ENCODE assay signal across 12 mouse cellular contexts in the genomic region with DNA sequence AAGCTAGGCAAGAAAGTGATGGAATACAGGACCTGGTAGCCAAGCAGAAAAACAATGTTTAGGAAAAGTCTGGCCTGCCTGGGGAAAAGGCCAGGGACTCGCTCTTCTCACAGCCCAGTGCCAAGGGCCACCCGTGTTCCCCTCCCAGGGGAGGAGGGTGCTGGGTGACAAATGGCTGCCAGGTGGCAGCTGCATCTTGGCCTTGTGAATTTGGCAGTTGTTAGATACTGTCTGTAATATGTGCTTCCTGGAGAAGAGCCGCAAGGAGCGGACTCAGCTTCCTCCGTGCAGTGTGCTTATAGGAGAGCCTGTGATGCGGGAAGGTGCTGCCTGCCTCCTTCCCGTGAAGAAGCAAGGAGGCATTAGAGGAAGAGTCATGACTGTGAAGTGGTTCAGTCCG.
DNase-seq lines count a peak whose midpoint lies in the region; ATAC-seq and TF ChIP-seq lines count a peak whose summit lies in the region.
"Had no signal": no experiment of that assay in that cellular context is flagged by ENCODE, and none has a peak within 500 bp of the region (broad histone marks: within the 10 kb centered on the region; RNA-seq: fewer than 3 reads in every experiment).

No protein-coding gene starts in this region.

- no peak overlapping the region for H3K9ac ChIP-seq in heart, embryonic 12.5 days
- H3K9ac ChIP-seq in intestine, postnatal 0 days (ENCODE audit: low read depth, low read length) = no peak overlapping the region

- no peak overlapping the region for H3K27ac ChIP-seq in heart, embryonic 12.5 days (ENCODE audit: poor library complexity, severe bottlenecking)
- H3K27ac ChIP-seq in intestine, postnatal 0 days (ENCODE audit: low read depth, low read length) = peak overlapping the region; percentile 3; the same call in 1 of the 2 replicates
- no peak overlapping the region for H3K27ac ChIP-seq in forebrain, embryonic 10.5 days

- no peak overlapping the region for H3ac ChIP-seq in myocyte (ENCODE audit: control insufficient read depth, insufficient read length)

- WGBS in heart, embryonic 12.5 days = 85% methylated on average over 8 of the region's 8 CpGs
- WGBS in intestine, postnatal 0 days = 42% methylated on average over 8 of the region's 8 CpGs
- 92% methylated on average over 8 of the region's 8 CpGs for WGBS in forebrain, embryonic 10.5 days

- no peak for TF ChIP-seq CTCF in intestine, postnatal 0 days (IDR thresholded peaks at IDR 0.05; ENCODE audit: low read depth)

- H3K9me3 ChIP-seq in heart, embryonic 12.5 days (replicated peaks) = no peaks in the 10 kb centered on the region
- H3K9me3 ChIP-seq in intestine, postnatal 0 days (ENCODE audit: control insufficient read depth) = no peaks in the 10 kb centered on the region
- H3K9me3 ChIP-seq in forebrain, embryonic 10.5 days = no peaks in the 10 kb centered on the region
- H3K9me3 ChIP-seq: midbrain, embryonic 10.5 days had no signal

- H3K4me2 ChIP-seq in heart, embryonic 12.5 days = no peak overlapping the region
- H3K4me2 ChIP-seq in intestine, postnatal 0 days (replicated peaks; ENCODE audit: low read depth) = no peak overlapping the region
- H3K4me2 ChIP-seq in myocyte (ENCODE audit: low read depth) = no peak overlapping the region

- no peaks in the 10 kb centered on the region for H3K27me3 ChIP-seq in heart, embryonic 12.5 days (replicated peaks)
- no peaks in the 10 kb centered on the region for H3K27me3 ChIP-seq in intestine, postnatal 0 days (replicated peaks; ENCODE audit: control insufficient read depth, insufficient read depth, low read length)
- no peaks in the 10 kb centered on the region for H3K27me3 ChIP-seq in myocyte (ENCODE audit: control insufficient read depth, insufficient read depth, insufficient read length)
- H3K27me3 ChIP-seq in forebrain, embryonic 10.5 days (ENCODE audit: poor library complexity, severe bottlenecking) = no peaks in the 10 kb centered on the region

- no peak overlapping the region for H3K4me3 ChIP-seq in heart, embryonic 12.5 days
- no peak overlapping the region for H3K4me3 ChIP-seq in intestine, postnatal 0 days (ENCODE audit: low read depth, low read length)
- no peak overlapping the region for H3K4me3 ChIP-seq in myocyte
- H3K4me3 ChIP-seq in forebrain, embryonic 10.5 days = no peak overlapping the region
- H3K4me3 ChIP-seq: midbrain, embryonic 10.5 days had no signal

- H3K4me1 ChIP-seq in heart, embryonic 12.5 days (replicated peaks) = peaks cover 75% of the 10 kb centered on the region
- H3K4me1 ChIP-seq in intestine, postnatal 0 days (replicated peaks; ENCODE audit: control insufficient read depth, insufficient read depth, low read length) = peaks cover 30% of the 10 kb centered on the region
- H3K4me1 ChIP-seq in forebrain, embryonic 10.5 days = peaks cover 18% of the 10 kb centered on the region

- peak; percentile 96 for DNase-seq in heart, adult 11 months
- peak; percentile 62 for DNase-seq in adrenal gland, adult 8-10 months
- DNase-seq in embryo, embryonic 10.5 days (ENCODE audit: low spot score) = no peak
- DNase-seq in urinary bladder, postnatal 14 days (ENCODE audit: low spot score) = no peak
- no peak for DNase-seq in forebrain, embryonic 10.5 days (ENCODE audit: extremely low spot score, low spot score)
- DNase-seq: cerebellum, adult 11-12 months; heart, postnatal 4 days; right cerebral cortex, adult 18-20 months had no signal

- peaks cover 89% of the 10 kb centered on the region for H3K79me2 ChIP-seq in myocyte (ENCODE audit: control insufficient read depth, insufficient read depth)

- no peak for TF ChIP-seq POLR2A in myocyte (IDR thresholded peaks at IDR 0.05; ENCODE audit: insufficient read length, low read depth)

- ATAC-seq in heart, embryonic 12.5 days (ENCODE audit: insufficient number of reproducible peaks, low FRiP score) = no peak
- ATAC-seq in intestine, postnatal 0 days = no peak; the same call in 1 of the 2 replicates

- H3K36me3 ChIP-seq in heart, embryonic 12.5 days = no peaks in the 10 kb centered on the region
- H3K36me3 ChIP-seq in intestine, postnatal 0 days (ENCODE audit: control insufficient read depth, insufficient read depth) = no peaks in the 10 kb centered on the region; the same call in 1 of the 2 replicates
- no peaks in the 10 kb centered on the region for H3K36me3 ChIP-seq in myocyte (ENCODE audit: control insufficient read depth, insufficient read depth)
- H3K36me3 ChIP-seq in forebrain, embryonic 10.5 days (replicated peaks) = no peaks in the 10 kb centered on the region
- H3K36me3 ChIP-seq: midbrain, embryonic 10.5 days had no signal

TF ChIP-seq in myocyte, 11 proteins besides CTCF, POLR2A, EP300 and RAD21:
- TF ChIP-seq MYOD1 (IDR thresholded peaks at IDR 0.05; ENCODE audit: control insufficient read depth in 1 of 3, insufficient read length in 2 of 3, low read depth in 2 of 3) (peak; percentile 26 to 96 (median 81)), TCF3 (IDR thresholded peaks at IDR 0.05; ENCODE audit: insufficient read length, low read depth) (peak; percentile 83), MAX (IDR thresholded peaks at IDR 0.05; ENCODE audit: low read depth) (no peak), USF1 (IDR thresholded peaks at IDR 0.05; ENCODE audit: low read depth) (no peak), TCF12 (IDR thresholded peaks at IDR 0.05; ENCODE audit: insufficient read depth, poor library complexity, severe bottlenecking) (peak; percentile 76), MYOG (IDR thresholded peaks at IDR 0.05; ENCODE audit: control insufficient read depth in 1 of 3, insufficient read depth in 1 of 3, insufficient read length in 2 of 3, low read depth in 2 of 3) (peak; percentile 68 to 93 (median 83)), CEBPB (IDR thresholded peaks at IDR 0.05; ENCODE audit: insufficient read depth, poor library complexity, severe bottlenecking) (no peak), SRF (IDR thresholded peaks at IDR 0.05; ENCODE audit: control insufficient read depth, insufficient read length, low read depth) (no peak)

Comparison
In these comparisons a context has a peak if more than half of its experiments do, and no peak if none do; other contexts are left out.
1. DNase-seq: peak in heart, adult 11 months (single experiment) and adrenal gland, adult 8-10 months (single experiment); none in embryo, embryonic 10.5 days (single experiment), urinary bladder, postnatal 14 days (single experiment) and forebrain, embryonic 10.5 days (single experiment).